Mouse (Mus musculus) naive thymus-derived CD4-positive, alpha-beta T cell, adult 5 months (primary cell): ENCODE results near the gene Cfap161. TPM values are rescaled to one million over a fixed set of nuclear protein-coding genes. Genes with fewer than 3 reads are reported as not detected.

Experiments
- polyA plus RNA-seq: library from polyadenylated mRNA; unstranded; fragments of 100-300 nt; shearing (Covaris generic); gene quantifications from one replicate; pipeline ENCODE4 v1.2.1, GENCODE M21; 2017

Cfap161 gene
- polyA plus RNA-seq: not detected

GRCm38 (mm10) chr7:83794705-83795104 lies at the start of gene Cfap161:
Gene Cfap161 (minus strand): TSS chr7:83794880.

GRCm38 (mm10) chr7:83745413-83746106 lies 49.1 kb downstream of the Cfap161 start, which contains the start of gene Il16:
Gene Il16 (minus strand): TSS chr7:83745726.

Other genes starting within 250 kb of the Cfap161 start
- 0.32 TPM for gene Tmc3, start 210.0 kb downstream of the Cfap161 start, polyA plus RNA-seq
- 50.7 TPM for gene Stard5, start 162.9 kb downstream of the Cfap161 start, polyA plus RNA-seq
- gene Il16, start 49.2 kb downstream of the Cfap161 start, polyA plus RNA-seq: 376 TPM
- 4.0 TPM for gene Tlnrd1, start 89.4 kb upstream of the Cfap161 start, polyA plus RNA-seq
- gene Mesd, start 89.6 kb upstream of the Cfap161 start, polyA plus RNA-seq: 42.1 TPM